Mouse (Mus musculus) megakaryocyte, embryonic 14.5 days (primary cell): Measurements from ENCODE around the gene Setd2.

Experiments
- FLI1 ChIP-seq: IDR thresholded peaks from 2 replicates; pipeline ENCODE4 v1.6.1; 2012; ENCODE audit warnings: low read length, inconsistent platforms, mixed read lengths
- GATA1 ChIP-seq: IDR thresholded peaks from 3 replicates; pipeline ENCODE4 v1.6.1; 2012; ENCODE audit warnings: mixed read lengths, low read length, inconsistent platforms, borderline replicate concordance

- no peak for TF ChIP-seq GATA1
- no peak for TF ChIP-seq FLI1
Measured at GRCm38 (mm10) chr9:110535114-110535513, 2.7 kb downstream of the Setd2 start.
